Mouse (Mus musculus) bone marrow, adult 2 months (tissue): ENCODE data around the gene Elf2.

Experiments
- CTCF ChIP-seq: fragments of 200-500 bp; IDR thresholded peaks from 2 replicates; pipeline ENCODE4 v1.5.1; 2011; ENCODE audit warnings: low read length, control low read depth; ENCODE audit not compliant: control insufficient read depth, insufficient read depth
- POLR2A ChIP-seq: fragments of 200-500 bp; IDR thresholded peaks from 2 replicates; pipeline ENCODE4 v1.6.1; 2011; ENCODE audit warnings: low read depth, mild to moderate bottlenecking, control low read depth, low read length, borderline replicate concordance; ENCODE audit not compliant: control insufficient read depth

DNA sequence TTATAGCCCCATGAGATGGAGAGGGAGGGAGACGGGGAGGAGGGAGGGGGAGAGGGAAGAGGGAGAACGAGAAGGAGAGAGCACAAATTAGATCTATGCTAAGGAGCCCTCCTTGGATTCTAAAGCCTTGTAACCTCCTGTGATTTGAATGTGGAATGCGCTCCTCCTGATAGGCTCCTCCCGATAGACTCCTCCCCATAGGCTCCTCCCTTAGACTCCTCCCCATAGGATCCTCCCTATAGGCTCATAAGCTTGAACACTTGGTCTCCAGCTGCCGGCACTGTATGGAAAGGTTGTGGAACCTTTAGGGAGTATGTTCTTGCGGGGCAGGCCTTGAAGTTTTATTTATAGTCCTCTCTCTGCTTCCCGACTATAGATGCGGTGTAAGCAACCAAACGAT, 20.6 kb upstream of the Elf2 start:
- TF ChIP-seq POLR2A (no peak), CTCF (no peak)
